Mouse (Mus musculus) right cerebral cortex, postnatal 10 days (tissue): Measurements from ENCODE around the gene Arnt2.

Source experiments
- DNase-seq, 2 experiments: peaks; one replicate each; pipeline ENCODE4 v3.0.0; 2021; ENCODE audit warnings: low spot score in 2 of 2

The Arnt2 gene

DNA sequence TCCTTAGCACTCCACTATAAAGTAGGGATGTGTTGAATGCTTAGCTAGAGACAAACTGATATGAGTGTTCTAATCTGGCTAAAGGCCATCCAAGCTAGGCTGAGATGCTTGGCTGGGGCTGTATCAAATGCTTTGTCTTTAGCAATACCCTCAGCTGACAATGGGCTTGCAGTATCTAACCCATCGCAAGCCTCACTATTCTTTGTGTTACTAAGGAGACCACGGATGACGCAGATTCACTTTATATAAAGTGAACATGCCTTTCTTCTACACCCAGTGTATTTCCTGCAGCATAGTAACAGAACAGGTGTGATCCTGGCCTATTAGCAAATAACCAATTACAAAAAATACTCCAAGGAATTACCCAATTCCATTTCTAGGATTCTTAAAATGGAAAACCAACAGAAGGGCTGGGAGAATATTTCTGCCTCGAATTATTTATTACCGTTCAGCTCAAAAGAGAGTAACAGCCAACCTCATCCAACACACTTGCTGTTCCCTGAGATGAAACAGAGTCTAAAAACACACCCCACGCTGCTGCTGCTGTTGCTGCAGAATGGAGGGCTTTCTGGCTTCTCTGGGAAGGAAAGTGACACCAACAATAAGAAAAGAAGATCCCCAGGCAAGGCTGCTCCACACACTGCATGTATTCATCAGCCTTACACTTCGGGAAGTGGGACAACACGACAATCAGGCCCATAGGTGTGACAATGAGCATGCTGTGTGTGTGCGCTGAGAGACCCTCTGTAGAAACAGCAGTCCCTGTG is 61.6 kb downstream of the Arnt2 start:
- DNase-seq = no peak

DNA sequence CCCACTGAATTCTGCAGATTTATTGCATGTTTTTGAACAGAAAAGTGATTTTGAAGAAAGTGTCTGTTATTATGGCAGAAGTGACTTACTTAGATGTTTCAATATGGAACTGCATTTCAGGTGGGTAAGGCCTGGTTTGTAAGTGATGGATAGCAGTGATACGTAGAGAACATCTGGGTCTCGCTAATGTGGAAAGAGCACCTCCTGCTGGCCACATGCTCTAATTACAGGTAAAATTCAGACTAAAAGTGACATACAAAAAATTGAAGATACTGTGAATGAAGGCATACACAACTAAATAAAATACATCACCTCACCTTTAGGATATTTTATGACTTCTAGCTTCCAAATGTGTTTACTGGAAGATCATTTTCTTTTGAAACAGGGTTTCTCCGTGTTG is 66.8 kb downstream of the Arnt2 start:
- DNase-seq = no peak

DNA sequence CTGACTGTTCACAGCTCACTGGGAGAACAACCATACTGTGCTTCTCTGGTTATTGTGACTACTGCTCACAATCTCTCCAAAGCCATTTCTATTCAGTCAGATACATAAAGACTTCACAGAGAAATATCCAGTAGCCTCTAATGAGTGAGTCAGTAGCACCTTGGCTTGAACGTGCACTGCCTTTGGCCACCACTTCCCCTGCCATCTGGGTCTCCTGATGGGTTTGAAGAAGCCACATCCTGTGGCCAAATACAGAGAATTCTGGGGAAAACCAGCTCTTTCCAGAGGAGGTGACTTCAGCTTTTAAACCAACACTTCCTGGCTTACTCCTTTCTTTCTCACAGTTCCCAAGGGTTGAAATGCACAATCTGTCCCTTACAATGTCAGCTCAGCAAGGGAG is 69.0 kb downstream of the Arnt2 start:
- DNase-seq = no peak

DNA sequence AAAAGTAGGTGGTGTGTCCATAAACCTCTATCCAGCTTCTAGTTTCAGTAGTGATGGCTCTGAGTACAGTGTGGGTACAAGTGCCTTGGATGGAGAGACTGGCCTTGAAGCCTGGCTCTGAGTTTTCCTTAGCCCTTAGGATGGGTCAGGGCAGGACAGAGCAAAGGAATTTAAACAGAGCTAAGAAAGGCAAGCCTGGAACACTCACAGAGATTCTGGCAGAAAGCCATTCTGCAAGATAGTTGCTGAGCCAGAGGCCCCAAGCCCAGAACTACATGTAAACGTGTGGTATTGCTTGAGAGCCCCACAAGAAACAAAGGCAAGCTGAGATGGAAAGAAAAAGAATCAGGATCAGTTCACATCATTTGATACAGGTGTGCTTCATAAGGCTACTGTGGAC is 70.8 kb downstream of the Arnt2 start:
- DNase-seq = no peak

DNA sequence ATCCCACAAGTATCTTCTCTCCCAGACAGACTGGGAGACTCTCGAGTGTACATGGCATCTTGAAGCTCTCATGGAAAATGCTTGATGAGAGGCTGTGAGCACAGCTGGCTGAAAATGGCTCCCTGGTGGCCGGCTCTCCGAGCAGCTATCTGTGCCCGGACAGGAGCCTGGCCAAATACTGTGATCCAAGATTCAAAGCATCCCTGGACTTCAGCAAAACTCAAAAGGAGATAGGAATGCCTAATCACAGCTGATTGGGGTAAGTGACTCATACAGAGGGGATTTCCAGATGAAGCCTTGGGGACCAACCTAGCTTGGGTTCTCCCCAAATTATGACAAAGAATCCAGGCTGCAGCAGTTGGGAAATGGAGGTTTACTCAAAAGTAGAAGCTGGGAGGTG is 72.2 kb downstream of the Arnt2 start:
- no peak for DNase-seq

DNA sequence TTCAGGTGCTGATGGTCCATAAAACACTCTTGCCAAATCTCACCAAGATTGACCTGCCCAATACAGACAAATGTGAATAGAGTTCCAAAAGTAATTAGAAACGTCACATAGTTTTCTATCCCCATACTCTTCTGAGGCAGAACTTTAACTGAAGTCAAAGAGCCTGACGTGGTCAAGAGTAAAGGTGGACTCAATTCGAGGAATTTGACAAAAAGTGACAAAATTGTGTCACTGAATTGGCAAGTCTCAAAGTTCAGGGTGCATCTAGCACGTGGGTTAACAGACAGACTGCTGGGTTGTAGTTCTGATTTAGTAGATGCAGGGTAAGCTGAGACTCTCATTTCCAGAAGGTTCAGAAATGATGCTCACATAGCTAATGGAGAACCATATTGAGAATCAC is 73.1 kb downstream of the Arnt2 start:
- no peak for DNase-seq

DNA sequence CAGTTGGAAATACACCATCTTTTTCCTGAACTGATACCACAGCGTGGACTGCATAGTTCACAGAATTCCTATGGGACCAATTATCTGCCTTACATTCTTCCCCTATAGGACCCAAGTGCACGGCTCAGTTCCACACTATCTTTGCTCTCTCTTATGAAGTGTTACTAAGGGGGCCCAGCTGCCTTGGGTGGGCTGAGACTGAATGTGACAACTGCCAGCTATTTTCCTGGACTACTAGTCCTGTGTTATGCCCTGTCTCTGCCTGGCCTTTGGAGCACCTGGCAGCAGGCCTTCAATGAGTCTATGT is 73.4 kb downstream of the Arnt2 start:
- DNase-seq = no peak

DNA sequence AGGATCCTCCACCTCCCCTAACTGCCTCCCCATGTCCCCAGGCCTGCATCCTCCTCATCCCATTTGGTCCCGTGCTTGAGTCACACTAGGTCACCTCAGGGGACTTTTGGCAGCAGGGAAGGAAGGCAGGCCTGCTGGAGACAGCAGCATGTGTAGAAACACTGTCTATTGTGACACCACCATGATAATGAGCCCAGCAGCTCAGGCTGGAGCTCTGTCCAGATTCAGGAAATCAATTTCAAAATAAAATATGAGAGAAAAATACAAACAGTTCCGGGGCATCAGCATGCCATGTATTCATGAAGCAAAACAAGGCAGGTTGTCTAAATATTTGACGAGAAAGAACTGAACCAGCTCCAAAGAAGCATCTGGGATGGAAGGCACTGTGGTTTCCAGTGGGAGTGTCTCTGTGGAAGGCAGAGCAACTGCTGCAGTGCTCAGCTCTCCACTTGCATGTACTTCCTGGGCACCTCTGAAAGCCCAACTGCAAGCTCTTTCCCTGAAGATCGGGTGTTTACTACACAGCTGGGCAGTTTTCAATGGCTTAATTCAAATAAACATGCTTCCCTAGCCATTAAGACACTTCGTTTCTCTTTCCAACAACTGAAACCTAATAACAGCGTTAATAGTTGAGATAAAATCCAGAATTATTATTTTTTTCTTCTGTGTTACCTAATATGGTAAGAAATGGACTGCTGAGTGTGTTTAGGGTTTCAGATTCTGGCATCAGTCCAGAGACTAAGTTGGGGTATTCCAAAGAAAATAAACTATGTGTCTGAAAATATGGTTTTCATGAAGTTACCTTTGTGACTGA is 74.0 kb downstream of the Arnt2 start:
- DNase-seq = no peak

DNA sequence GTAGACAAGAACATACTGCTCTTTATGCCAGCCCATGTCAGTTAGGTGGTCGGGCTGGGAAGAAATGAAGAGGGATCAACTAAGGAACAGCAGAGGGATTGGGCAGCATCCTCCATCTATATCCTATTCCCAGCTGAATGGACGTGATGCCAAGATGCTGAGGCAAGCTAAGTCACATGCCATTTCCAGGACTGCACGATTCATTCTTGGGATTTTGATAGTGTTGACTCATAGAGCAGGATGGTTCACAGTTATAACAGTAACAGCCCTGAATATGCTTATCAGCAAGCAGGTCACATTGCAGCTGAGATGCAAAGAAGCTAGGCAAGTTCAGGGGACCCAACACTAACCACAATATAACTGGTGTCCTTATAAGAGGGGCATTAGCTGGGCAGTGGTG is 76.0 kb downstream of the Arnt2 start:
- no peak for DNase-seq

DNA sequence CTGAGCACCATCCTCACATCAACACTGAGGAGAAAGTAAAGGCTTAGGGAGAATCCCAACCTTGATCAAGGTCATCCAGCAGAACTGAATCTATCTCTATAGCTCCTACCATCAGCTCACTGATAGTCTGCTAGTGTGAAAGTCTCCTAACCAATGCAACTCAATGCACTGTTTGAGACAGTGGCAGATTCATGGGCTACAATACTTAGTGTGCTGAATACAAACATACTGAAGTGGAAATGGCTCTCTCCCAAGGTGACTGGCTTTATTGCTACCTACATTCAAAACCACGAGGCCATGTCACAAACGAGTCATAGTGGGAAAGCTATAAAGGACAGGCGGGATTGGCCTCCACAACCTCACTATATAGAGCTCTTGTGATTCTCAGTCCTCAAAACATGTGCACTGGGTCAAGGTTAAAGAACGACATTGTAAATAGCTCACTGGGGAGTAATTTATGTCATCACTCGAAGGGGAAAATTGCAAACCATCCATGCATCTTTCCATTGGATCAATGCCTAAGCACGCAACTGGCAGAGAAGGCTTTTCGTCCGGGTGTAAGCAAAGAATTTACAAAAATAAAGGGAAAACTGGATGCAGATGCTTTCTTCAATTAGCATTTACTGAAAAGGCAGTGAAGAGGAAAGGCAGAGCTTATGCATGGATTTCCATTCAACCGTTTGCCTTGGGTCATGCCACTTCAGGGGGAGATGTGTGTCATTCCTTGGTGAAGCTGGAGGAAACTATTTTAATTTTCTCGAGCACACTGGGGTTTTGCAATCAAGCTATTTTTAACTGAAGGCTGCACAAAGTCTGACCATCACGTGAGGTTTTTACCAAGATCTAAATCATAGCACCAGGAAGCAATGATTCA is 77.4 kb downstream of the Arnt2 start:
- DNase-seq = no peak

DNA sequence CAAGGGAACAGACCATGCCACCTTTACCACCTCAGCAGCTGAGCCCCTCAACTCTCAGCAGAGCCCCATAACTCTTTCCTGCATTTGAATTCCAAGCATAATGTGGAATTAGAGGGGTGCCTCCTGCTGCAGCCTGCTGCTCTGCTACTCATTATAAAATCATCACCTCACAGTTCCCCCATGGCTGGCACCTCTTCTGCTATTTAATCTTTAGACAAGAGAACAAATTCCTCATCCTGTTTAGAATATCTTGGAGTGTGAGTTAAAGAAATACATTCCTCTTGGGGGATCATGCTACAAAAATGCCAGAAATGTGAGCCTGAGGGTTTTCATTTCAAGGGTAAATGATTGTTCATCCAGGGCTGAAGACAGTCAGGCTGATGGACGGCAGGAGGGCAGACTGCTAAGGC is 80.8 kb downstream of the Arnt2 start:
- no peak for DNase-seq

DNA sequence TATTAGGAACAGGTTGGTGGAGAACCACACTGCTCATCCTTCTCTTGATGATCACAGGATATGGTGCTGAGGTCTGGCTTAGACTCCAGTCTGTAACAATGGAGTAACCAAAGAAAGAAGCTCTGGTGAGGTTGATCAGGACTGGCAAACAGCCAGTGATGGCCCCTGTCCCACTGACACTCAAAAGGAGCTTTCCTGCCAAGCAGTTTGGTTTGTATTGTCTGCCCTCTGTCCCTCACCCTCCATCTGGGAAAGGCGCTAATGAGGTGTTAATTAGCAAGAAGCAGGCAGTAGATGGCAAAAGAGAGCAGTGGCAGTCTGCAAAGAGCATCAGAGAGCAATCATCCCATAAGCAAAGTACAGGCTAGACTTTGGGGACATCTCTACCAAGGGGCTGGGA is 81.2 kb downstream of the Arnt2 start:
- DNase-seq = peak; percentile 59 to 61

DNA sequence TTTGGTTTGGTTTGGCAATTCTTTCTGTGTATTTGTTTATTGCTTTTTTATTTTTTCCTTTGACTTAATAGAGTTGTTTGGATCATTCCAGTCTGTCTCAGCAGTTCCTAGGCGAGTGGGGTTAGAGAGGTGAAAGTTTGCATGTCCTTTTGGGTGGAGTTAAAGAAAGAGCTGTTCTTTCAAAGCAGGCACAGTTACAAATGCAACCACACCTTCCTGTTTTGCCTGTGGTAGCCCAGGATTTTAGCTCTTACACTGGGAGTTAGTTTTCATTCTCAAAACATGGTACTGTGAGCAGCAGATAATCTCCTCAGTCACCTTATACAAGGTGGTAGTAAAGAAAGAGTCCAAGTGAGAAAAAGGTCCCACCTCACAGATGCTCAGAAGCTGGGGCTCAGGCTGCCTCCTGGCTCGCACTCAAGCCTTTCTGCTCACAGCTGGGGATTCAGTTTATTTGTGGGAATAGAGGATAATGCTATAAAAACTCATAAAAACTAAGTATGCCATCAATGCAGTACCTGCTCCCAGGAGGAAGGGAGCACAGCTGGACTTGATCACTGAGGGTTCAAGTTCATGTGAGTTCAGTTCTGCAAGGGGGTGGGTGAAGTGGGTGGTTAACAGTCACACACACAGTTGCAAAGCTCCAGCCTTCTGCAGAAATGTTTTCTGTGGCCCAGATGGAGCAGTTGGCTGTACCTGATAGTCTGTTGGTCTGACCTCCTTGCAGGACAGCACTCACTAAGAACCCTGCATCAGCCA is 84.2 kb downstream of the Arnt2 start:
- DNase-seq = no peak

DNA sequence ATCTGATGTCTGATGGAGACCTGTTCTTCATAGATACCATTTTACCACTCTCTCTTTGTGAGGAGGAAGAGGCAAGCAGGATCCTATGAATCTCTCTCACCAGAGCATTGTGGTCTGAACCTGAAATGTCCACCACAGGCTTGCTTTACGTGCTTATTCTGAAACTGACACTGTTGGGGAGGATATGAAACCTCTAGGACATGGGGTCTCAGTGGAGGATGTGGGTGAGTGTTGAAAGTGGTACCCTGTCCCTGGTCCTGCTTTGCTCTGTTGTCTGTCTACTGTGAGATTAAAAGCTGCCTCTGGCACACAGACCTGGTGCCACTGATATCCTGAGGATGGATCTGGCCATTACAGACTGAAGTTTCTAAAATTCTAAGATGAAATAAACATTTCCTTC is 88.4 kb downstream of the Arnt2 start:
- no peak for DNase-seq

DNA sequence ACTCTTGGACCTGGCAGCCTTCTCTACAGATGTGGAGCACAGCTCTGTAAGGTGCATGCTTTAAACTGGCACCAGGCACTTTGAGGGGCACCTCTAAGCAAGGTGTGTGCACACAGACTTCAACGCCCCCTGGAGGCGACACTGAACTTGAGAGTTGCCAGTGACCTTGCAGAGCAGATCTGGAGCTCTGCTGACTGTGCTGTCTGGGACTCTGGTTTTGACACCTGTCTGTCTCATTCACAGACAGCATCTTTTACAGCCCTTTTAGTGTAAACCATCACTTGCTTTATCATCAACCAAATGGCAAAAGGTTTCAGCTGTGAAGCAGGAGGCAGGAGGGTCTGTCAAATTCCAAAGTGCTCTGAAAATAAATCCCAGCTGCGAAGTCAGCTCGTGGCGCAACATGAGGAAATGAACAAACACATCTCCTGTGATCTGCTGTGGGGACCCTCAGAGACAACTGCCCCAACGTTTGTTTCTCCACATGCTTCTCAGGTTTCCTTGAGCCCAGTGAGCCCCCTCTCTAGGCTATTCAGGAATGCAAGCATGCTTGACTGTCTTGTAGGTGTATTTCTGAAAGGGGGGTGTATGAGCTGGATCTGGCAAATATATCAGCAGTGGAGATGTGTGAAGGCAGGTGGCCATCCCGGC is 94.5 kb downstream of the Arnt2 start:
- no peak for DNase-seq

DNA sequence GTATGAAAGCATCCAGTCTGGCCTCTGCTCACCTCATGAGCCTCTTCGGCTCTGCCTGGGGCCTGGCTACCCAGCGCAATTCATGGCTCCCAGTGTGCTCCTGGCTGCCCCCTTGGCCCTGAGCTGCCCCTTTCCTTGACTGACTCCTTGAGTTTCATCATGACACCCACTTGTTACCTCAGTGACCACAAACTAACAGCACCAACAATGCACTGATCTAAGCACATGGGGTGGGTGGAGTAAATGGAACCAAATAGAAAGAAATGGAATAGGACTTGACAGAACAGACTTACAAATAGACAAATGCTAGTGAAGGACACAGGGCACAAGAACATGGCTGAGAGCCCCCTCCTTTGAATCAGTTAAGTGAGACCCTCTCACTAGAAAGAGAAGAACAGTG is 95.2 kb downstream of the Arnt2 start:
- DNase-seq = no peak

DNA sequence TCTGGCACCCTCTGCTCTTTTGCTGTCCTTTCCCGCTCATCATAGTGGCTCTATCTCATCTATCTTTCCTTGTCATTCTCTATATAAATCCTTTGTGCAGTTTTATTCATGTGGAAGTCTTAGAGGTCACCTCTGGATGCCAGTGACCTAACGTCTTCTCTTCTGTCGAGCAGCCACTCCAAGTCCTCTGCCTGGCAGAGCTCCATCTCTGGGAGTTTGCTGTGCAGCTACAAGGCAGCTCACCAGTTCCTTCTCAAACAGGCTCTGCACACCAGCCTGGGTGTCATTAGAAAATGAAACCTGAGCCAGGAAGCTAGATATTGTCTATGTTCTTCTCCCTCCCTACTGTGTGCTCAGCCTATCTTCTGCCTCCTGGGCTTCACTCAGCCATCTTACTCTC is 98.4 kb downstream of the Arnt2 start:
- DNase-seq = no peak

DNA sequence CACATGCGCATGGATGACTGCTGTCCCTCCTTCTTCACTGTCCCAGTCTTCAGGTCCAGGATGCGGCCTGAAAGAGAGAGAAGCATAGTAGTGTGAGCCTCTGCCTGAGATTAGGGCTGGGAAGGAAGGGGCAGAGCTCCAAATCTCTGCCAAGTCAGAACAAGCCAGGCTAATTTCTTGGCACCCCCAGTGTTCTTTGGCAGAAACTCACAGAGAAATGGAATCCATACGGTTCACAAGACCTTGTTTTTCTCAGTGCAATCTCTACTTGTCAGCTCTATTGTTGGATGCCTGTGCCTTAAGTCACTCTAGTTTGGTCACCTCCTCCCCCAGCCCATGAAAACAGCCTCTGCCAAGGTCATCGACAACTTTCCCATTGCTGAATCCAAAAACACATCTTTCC is 99.1 kb downstream of the Arnt2 start:
- DNase-seq = no peak

DNA sequence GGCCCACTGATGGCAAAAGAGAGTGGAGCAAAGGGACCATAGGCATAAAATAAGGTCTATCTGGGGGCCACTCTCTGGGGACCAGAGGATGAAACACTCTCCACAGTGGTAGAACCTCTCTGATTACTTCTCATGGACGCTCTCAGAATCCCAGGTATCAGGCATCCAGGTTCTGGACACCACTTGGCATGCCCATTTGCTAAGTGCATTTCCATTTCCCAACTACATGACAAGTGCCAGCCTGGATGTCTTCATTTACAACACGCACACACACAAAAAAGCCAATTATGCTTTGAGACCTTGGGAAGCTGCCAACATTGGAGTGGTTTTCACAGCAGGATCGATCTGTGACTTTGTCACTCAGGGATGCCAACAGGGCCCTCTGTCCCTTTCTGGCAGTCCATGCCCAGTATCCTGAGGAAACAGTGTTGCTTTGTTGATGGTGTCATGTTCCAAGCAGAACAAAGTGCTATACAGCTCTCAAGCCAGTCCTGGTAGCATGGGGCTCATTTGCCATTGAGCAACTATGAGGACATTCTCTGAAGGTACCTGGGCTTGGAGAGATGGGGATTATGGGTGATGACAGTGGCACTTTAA is 102.5 kb downstream of the Arnt2 start:
- no peak for DNase-seq

DNA sequence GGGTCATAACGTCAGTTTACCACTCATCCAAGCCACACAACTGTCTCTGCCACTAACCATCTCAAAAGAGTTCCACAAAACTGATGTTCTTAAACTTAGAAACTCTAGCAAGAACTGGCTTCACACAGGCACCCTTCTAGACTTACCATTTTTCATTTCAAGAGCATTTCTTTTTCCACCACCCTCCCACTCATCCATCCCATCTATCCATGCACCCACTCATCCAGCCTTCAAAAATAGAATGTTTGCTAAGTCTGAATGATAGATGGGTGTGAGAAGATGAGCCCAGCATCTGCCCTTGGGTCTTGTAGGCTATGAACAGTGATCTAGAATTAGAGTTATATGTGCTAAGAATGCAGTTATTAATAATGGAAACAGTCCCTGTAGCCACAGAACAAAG is 109.7 kb downstream of the Arnt2 start:
- no peak for DNase-seq

DNA sequence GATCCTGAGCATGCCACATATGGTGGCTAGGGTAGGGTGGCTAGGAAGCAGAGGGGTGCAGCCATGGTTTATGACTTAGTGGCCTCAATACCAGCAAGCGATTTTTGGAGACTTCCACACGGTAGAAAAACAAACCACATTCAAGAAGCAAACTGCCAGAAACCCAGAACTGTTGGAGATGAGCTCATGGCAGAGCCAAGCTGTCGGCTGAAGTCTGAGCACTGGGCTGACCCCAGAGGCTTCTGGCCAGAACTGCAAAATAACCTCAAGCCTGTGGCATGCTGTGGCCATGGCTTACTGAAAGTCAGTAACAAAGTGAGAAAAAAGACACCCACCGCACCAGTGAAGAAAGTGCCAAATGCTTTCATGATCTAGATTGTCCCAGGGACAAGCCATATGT is 110.4 kb downstream of the Arnt2 start:
- DNase-seq = no peak
